8 mouse cellular contexts compared by ENCODE assay signal in the genomic region with DNA sequence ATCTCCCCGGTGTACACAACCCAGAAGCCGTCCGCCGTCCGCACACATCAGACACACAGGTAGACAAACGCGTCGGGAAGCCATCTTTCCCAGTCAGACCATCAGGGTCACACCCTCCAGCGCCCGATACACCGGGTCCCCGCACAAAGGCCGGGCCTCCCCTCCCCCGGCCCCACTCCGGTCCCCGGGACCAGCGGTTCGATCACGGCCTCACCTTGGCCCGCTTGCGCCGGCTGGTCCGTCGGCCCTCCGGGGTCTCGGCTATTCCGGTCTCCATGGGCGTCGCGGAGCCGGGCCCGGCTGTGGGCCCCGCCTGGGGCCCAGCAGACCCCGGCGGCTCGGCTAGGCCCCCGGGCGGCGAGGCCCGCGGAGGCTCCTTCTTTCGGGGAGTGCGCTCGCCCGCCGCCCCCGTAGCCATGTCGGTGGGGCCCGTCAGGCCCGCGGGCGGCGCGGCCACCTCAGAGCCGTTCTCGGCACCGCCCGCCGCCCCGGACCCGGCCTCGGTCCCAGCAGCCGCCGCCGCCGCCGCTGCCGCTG. TPM values are rescaled to one million over a fixed set of nuclear protein-coding genes. Genes with fewer than 3 reads are reported as not detected.
DNase-seq lines count a peak whose midpoint lies in the region; ATAC-seq and TF ChIP-seq lines count a peak whose summit lies in the region.

No protein-coding gene starts in this region.

- peak overlapping the region; percentile 59 for H3K4me2 ChIP-seq in kidney, embryonic 15.5 days
- peak overlapping the region; percentile 74 for H3K4me2 ChIP-seq in liver, postnatal 0 days (ENCODE audit: low read depth, low read length)
- H3K4me2 ChIP-seq in neural tube, embryonic 15.5 days: peak overlapping the region; percentile 68

- intact Hi-C loops in heart, adult 2 months (cut with DNase I): loop anchor here (2.0 to 5.0 kb wide), 3 partner anchors 75 to 549 kb away; partner anchors contain the start of gene Rpl11

- H3K4me1 ChIP-seq in heart, adult 2 months (ENCODE audit: control insufficient read depth, insufficient read depth, low read length): peaks cover 1% of the 10 kb centered on the region; the same call in 1 of the 2 replicates
- H3K4me1 ChIP-seq in kidney, embryonic 15.5 days: peaks cover 18% of the 10 kb centered on the region
- H3K4me1 ChIP-seq in liver, postnatal 0 days (ENCODE audit: insufficient read depth): peaks cover 16% of the 10 kb centered on the region
- peaks cover 23% of the 10 kb centered on the region for H3K4me1 ChIP-seq in neural tube, embryonic 15.5 days

- H3K27ac ChIP-seq in heart, adult 2 months: peak overlapping the region; percentile 71
- peak overlapping the region; percentile 92 for H3K27ac ChIP-seq in kidney, embryonic 15.5 days
- peak overlapping the region; percentile 92 for H3K27ac ChIP-seq in liver, postnatal 0 days (ENCODE audit: low read depth)
- peak overlapping the region; percentile 96 for H3K27ac ChIP-seq in neural tube, embryonic 15.5 days (replicated peaks)

- TF ChIP-seq CTCF in heart, adult 2 months (IDR thresholded peaks at IDR 0.05): no peak
- TF ChIP-seq CTCF in liver, postnatal 0 days (IDR thresholded peaks at IDR 0.05; ENCODE audit: low read depth): no peak

- peak overlapping the region; percentile 82 for H3K4me3 ChIP-seq in heart, adult 2 months
- peak overlapping the region; percentile 88 for H3K4me3 ChIP-seq in kidney, embryonic 15.5 days (replicated peaks)
- H3K4me3 ChIP-seq in liver, postnatal 0 days (ENCODE audit: low read depth, low read length): peak overlapping the region; percentile 78
- peak overlapping the region; percentile 67 for H3K4me3 ChIP-seq in neural tube, embryonic 15.5 days (replicated peaks)

- ATAC-seq in kidney, embryonic 15.5 days (replicated peaks; ENCODE audit: low FRiP score): peak; percentile 65
- peak; percentile 62 for ATAC-seq in liver, postnatal 0 days
- peak; percentile 53 for ATAC-seq in neural tube, embryonic 15.5 days (ENCODE audit: low FRiP score)

- H3K27me3 ChIP-seq in heart, adult 2 months (ENCODE audit: control insufficient read depth, insufficient read depth, low read length): no peaks in the 10 kb centered on the region
- no peaks in the 10 kb centered on the region for H3K27me3 ChIP-seq in kidney, embryonic 15.5 days
- H3K27me3 ChIP-seq in liver, postnatal 0 days (ENCODE audit: insufficient read depth, low read length): no peaks in the 10 kb centered on the region
- no peaks in the 10 kb centered on the region for H3K27me3 ChIP-seq in neural tube, embryonic 15.5 days (replicated peaks)

- H3K9me3 ChIP-seq in kidney, embryonic 15.5 days (replicated peaks): no peaks in the 10 kb centered on the region
- no peaks in the 10 kb centered on the region for H3K9me3 ChIP-seq in liver, postnatal 0 days (ENCODE audit: low read length)
- no peaks in the 10 kb centered on the region for H3K9me3 ChIP-seq in neural tube, embryonic 15.5 days (replicated peaks)

- peaks cover 6% of the 10 kb centered on the region for H3K36me3 ChIP-seq in heart, adult 2 months (ENCODE audit: control insufficient read depth, insufficient read depth, low read length)
- no peaks in the 10 kb centered on the region for H3K36me3 ChIP-seq in kidney, embryonic 15.5 days
- no peaks in the 10 kb centered on the region for H3K36me3 ChIP-seq in liver, postnatal 0 days (replicated peaks; ENCODE audit: insufficient read depth, low read length)
- no peaks in the 10 kb centered on the region for H3K36me3 ChIP-seq in neural tube, embryonic 15.5 days

- TF ChIP-seq POLR2A in heart, adult 2 months (IDR thresholded peaks at IDR 0.05; ENCODE audit: insufficient read depth, low read depth, low read length): no peak

- peak; percentile 66 for DNase-seq in CD4-positive, CD25-positive, alpha-beta regulatory T cell, adult 2 months (ENCODE audit: low read depth, low spot score)
- peak; percentile 56 to 86 for DNase-seq in adrenal gland, adult (ENCODE audit: inconsistent age in 2 of 2, low spot score in 1 of 2)
- peak; percentile 70 for DNase-seq in embryo, embryonic 11 days
- DNase-seq in heart, adult 2 months: no peak
- DNase-seq in liver, postnatal 0 days: peak; percentile 67
- peak; percentile 57 to 60 for DNase-seq in thymus, postnatal 36 days

- WGBS in heart, adult 2 months: under 1% methylated on average over 68 of the region's 68 CpGs
- under 1% methylated on average over 49 of the region's 68 CpGs for WGBS in kidney, embryonic 15.5 days
- WGBS in liver, postnatal 0 days (ENCODE audit: insufficient replicate concordance): under 1% methylated on average over 35 of the region's 68 CpGs
- WGBS in neural tube, embryonic 15.5 days: under 1% methylated on average over 47 of the region's 68 CpGs

- H3K9ac ChIP-seq in heart, adult 2 months (ENCODE audit: low read depth, low read length): peak overlapping the region; percentile 99
- peak overlapping the region; percentile 99 for H3K9ac ChIP-seq in kidney, embryonic 15.5 days
- H3K9ac ChIP-seq in liver, postnatal 0 days (replicated peaks): peak overlapping the region; percentile 88
- H3K9ac ChIP-seq in neural tube, embryonic 15.5 days (replicated peaks): peak overlapping the region; percentile 98

- TF ChIP-seq EP300 in heart, adult 2 months (IDR thresholded peaks at IDR 0.05; ENCODE audit: insufficient read depth, low read depth, low read length): no peak
- no peak for TF ChIP-seq EP300 in liver, postnatal 0 days (IDR thresholded peaks at IDR 0.05; ENCODE audit: low read depth)

- H3K79me2 ChIP-seq in heart, adult 2 months (replicated peaks; ENCODE audit: control insufficient read depth, insufficient read depth, low read length): peaks cover 7% of the 10 kb centered on the region

RNA-seq across cellular contexts. Expression of gene Kdm1a, which starts 0.4 kb away (rescaled TPM):
- 10 to 100 TPM; 27.0 to 27.1 TPM for total RNA-seq in heart, adult 2 months (2021)
- polyA plus RNA-seq in heart, adult 2 months (2012; rRNA removed): 18.7 and 28.1 TPM in 2 replicates
- polyA plus RNA-seq in kidney, embryonic 15.5 days (2015; fragmentation: Nextera tagmentation; extraction: Ambion mirVana): 39.9 and 43.7 TPM in 2 replicates
- polyA plus RNA-seq in liver, postnatal 0 days (2015; fragmentation: Nextera tagmentation; extraction: Ambion mirVana): 6.3 and 6.8 TPM in 2 replicates
- 46.6 and 49.8 TPM in 2 replicates for polyA plus RNA-seq in neural tube, embryonic 15.5 days (2015; fragmentation: Nextera tagmentation; extraction: Ambion mirVana)

RNA-seq across cellular contexts. Expression of gene Tex46, which starts 8.2 kb away (rescaled TPM):
- not detected for total RNA-seq in heart, adult 2 months (2021)
- not detected in 2 replicates for polyA plus RNA-seq in heart, adult 2 months (2012; rRNA removed)
- not detected in 2 replicates for polyA plus RNA-seq in kidney, embryonic 15.5 days (2015; fragmentation: Nextera tagmentation; extraction: Ambion mirVana)
- not detected in 2 replicates for polyA plus RNA-seq in liver, postnatal 0 days (2015; fragmentation: Nextera tagmentation; extraction: Ambion mirVana)
- polyA plus RNA-seq in neural tube, embryonic 15.5 days (2015; fragmentation: Nextera tagmentation; extraction: Ambion mirVana): not detected in 2 replicates

RNA-seq across cellular contexts. Expression of gene Lactbl1, which starts 20.3 kb away (rescaled TPM):
- not detected for total RNA-seq in heart, adult 2 months (2021)
- polyA plus RNA-seq in heart, adult 2 months (2012; rRNA removed): 0.08 and 0.18 TPM in 2 replicates
- polyA plus RNA-seq in kidney, embryonic 15.5 days (2015; fragmentation: Nextera tagmentation; extraction: Ambion mirVana): not detected in 2 replicates
- polyA plus RNA-seq in liver, postnatal 0 days (2015; fragmentation: Nextera tagmentation; extraction: Ambion mirVana): not detected in 2 replicates
- 0.05 and 0.10 TPM in 2 replicates for polyA plus RNA-seq in neural tube, embryonic 15.5 days (2015; fragmentation: Nextera tagmentation; extraction: Ambion mirVana)

Comparison
In these comparisons a context has a peak if more than half of its experiments do, and no peak if none do; other contexts are left out.
1. DNase-seq: peak in CD4-positive, CD25-positive, alpha-beta regulatory T cell, adult 2 months (single experiment), adrenal gland, adult (2 of 2), embryo, embryonic 11 days (single experiment), liver, postnatal 0 days (single experiment) and thymus, postnatal 36 days (2 of 2); none in heart, adult 2 months (0 of 2).
2. Peak in every context shown above with its lines, with median percentiles within 50 percentile points of each other: H3K27ac ChIP-seq, H3K4me3 ChIP-seq, H3K9ac ChIP-seq, ATAC-seq and H3K4me2 ChIP-seq.